Mouse (Mus musculus) large intestine, adult 2 months (tissue): ENCODE data around the gene Bach2. TPM values are rescaled to one million over a fixed set of nuclear protein-coding genes. Genes with fewer than 3 reads are reported as not detected.

Source experiments
- DNase-seq: peaks from one replicate; pipeline ENCODE4 v3.0.0-alpha.2; 2012; ENCODE audit warnings: low read depth, low spot score
- WGBS: fragments of 180-500 bp; shearing (Covaris S2); methylation state at CpG from one replicate; pipeline ENCODE4 v1.1.7; 2018; 5-methylcytosine and 5-hydroxymethylcytosine counted together
- polyA plus RNA-seq: library from polyadenylated mRNA; depleted of rRNA; stranded (reverse); fragments of >200 nt; gene quantifications from 2 replicates; pipeline ENCODE4 v1.2.3, GENCODE M21; 2012; rRNA removed

Gene Bach2
- 1.6 and 2.7 TPM in 2 replicates for polyA plus RNA-seq

- WGBS, result 0% methylated on average over 53 of the region's 69 CpGs
- DNase-seq, result peak; percentile 77
Measured at GRCm38 (mm10) chr4:32238366-32238854, at the start of gene Bach2. Gene Bach2 (plus strand): TSS chr4:32238804.

GRCm38 (mm10) chr4:32189416-32190036 lies 49.1 kb upstream of the Bach2 start:
- 77% methylated on average over 4 of the region's 4 CpGs for WGBS
- no peak for DNase-seq

DNA sequence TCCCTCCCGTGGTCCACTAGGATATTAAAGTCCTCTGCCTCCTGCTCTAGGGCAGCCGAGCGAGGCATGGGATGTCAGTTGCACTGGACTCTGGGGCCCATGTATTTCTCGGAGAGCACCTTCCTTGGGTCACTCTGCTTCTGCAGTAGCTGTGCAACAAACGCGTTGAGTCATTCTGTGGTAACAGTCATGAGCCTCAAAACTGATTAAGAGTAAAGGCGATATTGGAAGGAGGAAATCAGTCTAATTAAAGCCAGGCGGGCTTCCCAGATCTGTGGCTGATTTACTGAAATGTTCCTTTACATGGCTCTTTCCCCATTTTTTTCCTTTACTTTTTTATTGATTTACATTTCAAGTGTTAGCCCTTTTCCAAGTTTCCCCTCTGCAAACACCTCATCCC lies 48.1 kb upstream of the Bach2 start:
- 80% methylated on average over 8 of the region's 8 CpGs for WGBS
- no peak for DNase-seq

- 39% methylated on average over 9 of the region's 9 CpGs for WGBS
- no peak for DNase-seq
Measured at GRCm38 (mm10) chr4:32195945-32196921, 42.4 kb upstream of the Bach2 start.

GRCm38 (mm10) chr4:32198031-32198430 lies 40.6 kb upstream of the Bach2 start:
- 90% methylated on average over 1 of the region's 1 CpGs for WGBS

DNA sequence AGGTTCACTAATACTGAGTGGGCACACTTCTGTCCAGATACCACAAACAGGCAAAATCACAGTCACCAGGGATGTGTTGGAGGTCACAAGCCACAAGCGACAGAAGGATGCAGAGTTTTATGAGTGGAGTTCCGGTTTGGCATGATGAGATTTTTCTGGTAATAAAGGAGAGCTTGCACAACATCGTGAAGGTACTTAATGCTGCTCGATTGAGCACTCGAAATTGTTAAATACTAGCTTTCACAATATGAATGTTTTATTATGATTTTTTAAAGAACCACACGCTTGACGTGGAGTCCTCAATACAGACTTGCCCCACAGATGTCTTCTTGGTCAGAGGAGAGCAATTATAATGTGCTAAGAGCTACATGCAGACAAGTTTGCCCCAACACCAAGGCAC lies 40.0 kb upstream of the Bach2 start:
- WGBS, result 71% methylated on average over 7 of the region's 7 CpGs
- DNase-seq, result no peak

More at GRCm38 (mm10) chr4:32198031-32198430, 40.6 kb upstream of the Bach2 start:
- no peak for DNase-seq

- WGBS, result 65% methylated on average over 7 of the region's 7 CpGs
- no peak for DNase-seq
Measured at GRCm38 (mm10) chr4:32199156-32199555, 39.4 kb upstream of the Bach2 start.

DNA sequence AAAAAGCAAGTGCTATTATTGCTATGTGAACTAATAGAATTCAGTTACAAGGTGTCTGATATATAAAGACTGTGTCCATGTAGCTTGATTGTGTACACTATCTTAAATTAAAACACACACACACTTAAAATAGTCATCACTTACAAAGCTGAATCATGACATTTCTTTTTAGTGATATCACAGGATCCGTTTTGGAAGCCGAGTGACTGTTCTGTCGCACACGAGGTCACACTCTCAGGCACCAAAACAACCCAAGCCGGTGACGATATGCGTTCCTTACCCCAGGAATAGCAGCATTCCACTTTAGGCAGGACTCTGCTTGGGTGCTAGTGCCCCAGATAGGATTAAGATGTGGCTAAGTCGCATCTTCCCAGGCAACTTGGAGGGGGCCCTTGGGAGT lies 37.5 kb upstream of the Bach2 start:
- no peak for DNase-seq
- 86% methylated on average over 8 of the region's 8 CpGs for WGBS

GRCm38 (mm10) chr4:32202362-32202761 lies 36.2 kb upstream of the Bach2 start:
- DNase-seq, result no peak
- WGBS, result 85% methylated on average over 5 of the region's 5 CpGs

GRCm38 (mm10) chr4:32204819-32205218 lies 33.8 kb upstream of the Bach2 start:
- no peak for DNase-seq
- 60% methylated on average over 4 of the region's 4 CpGs for WGBS

DNA sequence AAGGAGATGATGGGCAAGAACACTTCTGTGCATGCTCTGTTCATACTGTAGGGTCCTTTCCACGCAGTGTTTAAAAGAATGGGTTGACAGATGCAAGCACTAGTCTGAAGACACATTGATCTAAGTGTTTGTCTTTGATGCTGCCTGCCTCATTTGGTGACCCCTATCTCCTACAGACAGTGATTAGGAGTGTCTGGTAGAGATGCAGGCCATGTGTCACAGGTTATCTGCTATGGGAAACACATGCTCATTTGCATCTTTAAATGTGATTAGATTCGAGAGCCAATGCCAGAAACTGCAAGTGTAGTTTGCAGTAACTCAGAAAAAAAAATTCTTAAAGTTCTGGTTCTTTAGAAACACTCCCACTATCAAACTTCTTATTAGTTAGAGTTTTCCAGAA lies 32.8 kb upstream of the Bach2 start:
- DNase-seq, result no peak
- 59% methylated on average over 2 of the region's 2 CpGs for WGBS

GRCm38 (mm10) chr4:32209995-32210394 lies 28.6 kb upstream of the Bach2 start:
- 80% methylated on average over 2 of the region's 2 CpGs for WGBS
- DNase-seq, result no peak

DNA sequence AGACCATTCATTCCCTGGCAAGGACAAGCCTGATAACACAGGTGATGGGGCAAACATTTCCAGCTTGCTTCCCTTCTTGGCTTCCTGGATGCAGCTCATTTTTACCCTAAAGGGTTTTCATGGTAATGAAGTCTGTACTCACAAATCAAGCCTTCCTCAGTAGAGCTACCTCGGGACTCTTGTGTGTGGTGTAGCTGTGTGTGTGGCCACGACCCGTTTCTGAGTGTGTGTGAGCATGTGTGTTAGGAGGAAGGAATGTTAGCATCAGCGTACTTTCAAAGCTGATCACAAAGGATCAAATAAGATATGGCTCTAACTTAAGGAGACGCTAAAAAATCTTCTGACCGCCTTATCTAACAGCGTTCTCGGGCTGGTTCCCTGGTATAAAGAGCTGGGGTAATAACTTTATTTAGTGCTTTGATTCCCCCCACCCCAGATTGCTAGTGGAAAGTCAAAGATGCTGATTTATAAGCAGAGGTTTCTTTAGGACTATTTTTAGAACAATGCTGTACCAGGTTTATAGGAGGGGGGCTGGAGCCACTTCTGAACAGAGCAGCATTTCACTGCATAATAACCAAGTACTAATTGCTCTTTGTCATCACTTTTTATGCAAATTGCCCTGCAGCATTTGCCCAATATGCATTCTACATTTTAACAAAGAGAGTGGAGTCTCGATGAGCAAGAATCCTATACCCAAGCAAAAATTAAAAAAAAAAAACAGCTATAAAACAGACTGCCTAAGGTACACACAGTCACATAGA lies 28.0 kb upstream of the Bach2 start:
- 67% methylated on average over 9 of the region's 9 CpGs for WGBS
- no peak for DNase-seq

DNA sequence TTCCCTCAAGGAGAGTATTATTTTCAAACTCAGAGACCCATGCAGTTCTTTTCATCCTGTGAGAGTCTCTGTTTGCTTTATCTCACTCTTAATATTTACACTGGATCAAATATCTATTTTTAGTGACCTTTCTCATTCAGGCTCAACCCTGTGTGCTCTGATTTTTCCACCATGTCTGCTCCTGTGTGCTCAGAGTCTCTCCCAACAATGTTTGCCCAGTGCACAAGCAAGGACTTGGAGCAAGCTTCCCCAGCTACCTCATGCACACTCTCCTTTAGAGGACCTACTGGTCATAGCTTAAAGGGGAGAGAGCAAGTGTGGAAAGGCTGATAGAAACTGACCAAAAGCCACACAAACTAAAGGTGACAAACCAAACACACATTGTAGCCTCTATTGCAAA lies 26.0 kb upstream of the Bach2 start:
- no peak for DNase-seq

GRCm38 (mm10) chr4:32216466-32216865 lies 22.1 kb upstream of the Bach2 start:
- DNase-seq, result no peak
- WGBS, result 24% methylated on average over 4 of the region's 4 CpGs

- WGBS, result 87% methylated on average over 3 of the region's 3 CpGs
- no peak for DNase-seq
Measured at GRCm38 (mm10) chr4:32217016-32217415, 21.6 kb upstream of the Bach2 start.

- no peak for DNase-seq
- 94% methylated on average over 12 of the region's 12 CpGs for WGBS
Measured at GRCm38 (mm10) chr4:32217593-32217992, 21.0 kb upstream of the Bach2 start.

DNA sequence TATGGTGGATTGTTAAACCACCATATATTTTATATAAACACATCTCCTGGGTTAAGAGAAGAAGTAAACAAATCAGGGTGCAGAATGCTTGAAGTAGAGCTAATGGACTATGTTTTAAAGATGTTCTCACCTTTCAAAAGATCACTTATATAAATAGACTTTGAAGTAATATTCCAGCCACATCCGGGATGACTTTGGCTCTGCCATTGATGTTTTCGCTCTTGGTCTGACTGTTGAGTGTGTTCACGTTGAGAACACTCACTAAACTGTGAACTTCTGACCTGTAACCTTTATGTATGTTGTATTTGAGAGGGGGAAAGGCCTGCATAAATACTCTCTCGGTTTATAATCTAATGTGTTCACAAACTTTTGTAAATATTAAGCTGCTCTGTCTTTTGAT lies 20.2 kb upstream of the Bach2 start:
- WGBS, result 32% methylated on average over 4 of the region's 4 CpGs
- no peak for DNase-seq

GRCm38 (mm10) chr4:32219428-32220128 lies 19.0 kb upstream of the Bach2 start:
- no peak for DNase-seq
- 63% methylated on average over 10 of the region's 10 CpGs for WGBS

DNA sequence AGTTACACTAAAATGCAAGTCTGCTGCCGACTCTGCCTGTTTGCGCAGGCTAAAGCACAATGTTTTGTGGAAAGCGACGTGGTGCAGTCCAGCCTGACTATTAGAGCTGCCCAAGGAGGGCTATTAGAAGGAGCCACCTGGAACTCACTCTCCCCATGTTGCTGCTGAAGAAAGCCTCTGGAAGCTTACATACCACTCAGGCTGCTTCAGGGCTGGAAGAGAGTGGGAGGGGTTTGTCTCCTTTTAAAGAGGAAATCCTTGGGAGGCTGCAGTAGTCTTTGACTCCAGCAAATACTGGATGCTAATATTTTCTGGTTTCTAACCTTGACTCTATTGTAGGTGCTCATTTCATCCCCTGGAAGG lies 18.5 kb upstream of the Bach2 start:
- 67% methylated on average over 4 of the region's 4 CpGs for WGBS
- no peak for DNase-seq
